Mouse (Mus musculus): ENCODE data around the gene Lrrc38. TPM values are rescaled to one million over a fixed set of nuclear protein-coding genes. Genes with fewer than 3 reads are reported as not detected.
"Not testable (repeated sequence)": the region's sequence is repeated elsewhere in the genome, so short reads cannot be mapped to it uniquely, and the experiment has no call there.

Lrrc38 gene
- polyA plus RNA-seq, 1 experiment from 2014 or later = 0.16 TPM

- H3K36me3 ChIP-seq (ENCODE audit: control insufficient read depth, insufficient read depth, low read length) = no peaks in the 10 kb centered on the region
- no peak for ATAC-seq (ENCODE audit: low read depth)
- no peaks in the 10 kb centered on the region for H3K4me1 ChIP-seq (replicated peaks; ENCODE audit: control insufficient read depth, insufficient read depth, low read length)
- 78% methylated on average over 7 of the region's 7 CpGs for WGBS
- no peak overlapping the region for H3K4me3 ChIP-seq (ENCODE audit: low read length)
- H3K9ac ChIP-seq (ENCODE audit: low read length) = no peak overlapping the region
- H3K27me3 ChIP-seq (ENCODE audit: control insufficient read depth, insufficient read depth, low read depth, low read length) = no peaks in the 10 kb centered on the region
- no peak overlapping the region for H3K4me2 ChIP-seq (ENCODE audit: low read depth, low read length)
- H3K27ac ChIP-seq (ENCODE audit: low read length) = no peak overlapping the region
- no peaks in the 10 kb centered on the region for H3K9me3 ChIP-seq (ENCODE audit: control insufficient read depth, low read length)
Observed at GRCm38 (mm10) chr4:143341470-143341869, 8.1 kb upstream of the Lrrc38 start.

DNA sequence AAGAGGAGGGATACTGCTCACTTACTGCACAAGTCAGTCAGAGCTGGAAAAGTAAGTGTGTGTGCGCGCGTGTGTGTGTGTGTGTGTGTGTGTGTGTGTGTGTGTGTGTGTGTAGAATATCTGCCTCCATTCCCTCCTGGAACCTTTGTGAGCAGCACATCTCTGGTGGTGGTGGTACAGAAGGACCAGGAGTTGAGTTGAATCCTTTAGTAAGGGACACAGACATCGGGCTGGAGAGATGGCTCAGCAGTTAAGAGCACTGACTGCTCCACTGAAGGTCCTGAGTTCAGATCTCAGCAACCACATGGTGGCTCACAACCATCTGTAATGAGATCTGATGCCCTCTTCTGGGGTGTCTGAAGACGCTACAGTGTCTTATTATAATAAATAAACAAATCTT, 4.1 kb upstream of the Lrrc38 start:
- not testable (repeated sequence) for H3K9ac ChIP-seq (ENCODE audit: low read length); H3K27ac ChIP-seq (ENCODE audit: low read length); ATAC-seq (ENCODE audit: low read depth); H3K4me3 ChIP-seq (ENCODE audit: low read length); H3K9me3 ChIP-seq (ENCODE audit: control insufficient read depth, low read length); H3K4me2 ChIP-seq (ENCODE audit: low read depth, low read length); H3K4me1 ChIP-seq (replicated peaks; ENCODE audit: control insufficient read depth, insufficient read depth, low read length); H3K36me3 ChIP-seq (ENCODE audit: control insufficient read depth, insufficient read depth, low read length)
- peaks cover 21% of the 10 kb centered on the region for H3K27me3 ChIP-seq (ENCODE audit: control insufficient read depth, insufficient read depth, low read depth, low read length)
- 77% methylated on average over 5 of the region's 5 CpGs for WGBS

- Histone ChIP-seq H3K4me1 (replicated peaks; ENCODE audit: control insufficient read depth, insufficient read depth, low read length) (peaks cover 5% of the 10 kb centered on the region), H3K9ac (ENCODE audit: low read length) (no peak overlapping the region), H3K27ac (ENCODE audit: low read length) (no peak overlapping the region), H3K9me3 (ENCODE audit: control insufficient read depth, low read length) (no peaks in the 10 kb centered on the region), H3K36me3 (ENCODE audit: control insufficient read depth, insufficient read depth, low read length) (no peaks in the 10 kb centered on the region), H3K27me3 (ENCODE audit: control insufficient read depth, insufficient read depth, low read depth, low read length) (peaks cover 37% of the 10 kb centered on the region), H3K4me3 (ENCODE audit: low read length) (no peak overlapping the region), H3K4me2 (ENCODE audit: low read depth, low read length) (no peak overlapping the region)
- 21% methylated on average over 5 of the region's 5 CpGs for WGBS
- no peak for ATAC-seq (ENCODE audit: low read depth)
Observed at GRCm38 (mm10) chr4:143348678-143349077, 879 bp upstream of the Lrrc38 start.

GRCm38 (mm10) chr4:143350047-143351015, 774 bp downstream of the Lrrc38 start:
- Histone ChIP-seq H3K4me2 (ENCODE audit: low read depth, low read length) (peak overlapping the region; percentile 72), H3K27ac (ENCODE audit: low read length) (no peak overlapping the region), H3K9ac (ENCODE audit: low read length) (0 out of 2 replicates have a peak overlapping the region, but pooled peaks have one; percentile 23), H3K4me3 (ENCODE audit: low read length) (peak overlapping the region; percentile 46), H3K9me3 (ENCODE audit: control insufficient read depth, low read length) (no peaks in the 10 kb centered on the region), H3K36me3 (ENCODE audit: control insufficient read depth, insufficient read depth, low read length) (no peaks in the 10 kb centered on the region), H3K27me3 (ENCODE audit: control insufficient read depth, insufficient read depth, low read depth, low read length) (peaks cover 37% of the 10 kb centered on the region), H3K4me1 (replicated peaks; ENCODE audit: control insufficient read depth, insufficient read depth, low read length) (peaks cover 5% of the 10 kb centered on the region)
- peak; percentile 28; the same call in 1 of the 2 replicates for ATAC-seq (ENCODE audit: low read depth)
- WGBS = 3% methylated on average over 72 of the region's 72 CpGs

GRCm38 (mm10) chr4:143352301-143352700, 2.7 kb downstream of the Lrrc38 start:
- Histone ChIP-seq H3K36me3 (ENCODE audit: control insufficient read depth, insufficient read depth, low read length) (no peaks in the 10 kb centered on the region), H3K27ac (ENCODE audit: low read length) (no peak overlapping the region), H3K4me1 (replicated peaks; ENCODE audit: control insufficient read depth, insufficient read depth, low read length) (peaks cover 5% of the 10 kb centered on the region), H3K4me3 (ENCODE audit: low read length) (no peak overlapping the region), H3K27me3 (ENCODE audit: control insufficient read depth, insufficient read depth, low read depth, low read length) (peaks cover 37% of the 10 kb centered on the region), H3K9ac (ENCODE audit: low read length) (no peak overlapping the region), H3K9me3 (ENCODE audit: control insufficient read depth, low read length) (no peaks in the 10 kb centered on the region), H3K4me2 (ENCODE audit: low read depth, low read length) (no peak overlapping the region)
- WGBS = 62% methylated on average over 4 of the region's 4 CpGs
- no peak for ATAC-seq (ENCODE audit: low read depth)

GRCm38 (mm10) chr4:143361520-143361919, 12.0 kb downstream of the Lrrc38 start:
- H3K4me3 ChIP-seq (ENCODE audit: low read length) = no peak overlapping the region
- no peak overlapping the region for H3K9ac ChIP-seq (ENCODE audit: low read length)
- 62% methylated on average over 10 of the region's 10 CpGs for WGBS
- H3K4me1 ChIP-seq (replicated peaks; ENCODE audit: control insufficient read depth, insufficient read depth, low read length) = no peaks in the 10 kb centered on the region
- H3K27me3 ChIP-seq (ENCODE audit: control insufficient read depth, insufficient read depth, low read depth, low read length) = no peaks in the 10 kb centered on the region
- no peak for ATAC-seq (ENCODE audit: low read depth)
- H3K4me2 ChIP-seq (ENCODE audit: low read depth, low read length) = no peak overlapping the region
- H3K36me3 ChIP-seq (ENCODE audit: control insufficient read depth, insufficient read depth, low read length) = no peaks in the 10 kb centered on the region
- no peak overlapping the region for H3K27ac ChIP-seq (ENCODE audit: low read length)
- H3K9me3 ChIP-seq (ENCODE audit: control insufficient read depth, low read length) = no peaks in the 10 kb centered on the region; the same call in 1 of the 2 replicates

GRCm38 (mm10) chr4:143366415-143367041, 17.0 kb downstream of the Lrrc38 start:
- no peak overlapping the region for H3K9ac ChIP-seq (ENCODE audit: low read length)
- no peak overlapping the region for H3K27ac ChIP-seq (ENCODE audit: low read length)
- no peaks in the 10 kb centered on the region for H3K36me3 ChIP-seq (ENCODE audit: control insufficient read depth, insufficient read depth, low read length)
- H3K27me3 ChIP-seq (ENCODE audit: control insufficient read depth, insufficient read depth, low read depth, low read length) = no peaks in the 10 kb centered on the region
- no peak for ATAC-seq (ENCODE audit: low read depth)
- H3K4me3 ChIP-seq (ENCODE audit: low read length) = no peak overlapping the region
- no peaks in the 10 kb centered on the region for H3K4me1 ChIP-seq (replicated peaks; ENCODE audit: control insufficient read depth, insufficient read depth, low read length)
- H3K9me3 ChIP-seq (ENCODE audit: control insufficient read depth, low read length) = no peaks in the 10 kb centered on the region; the same call in 1 of the 2 replicates
- 48% methylated on average over 15 of the region's 15 CpGs for WGBS
- no peak overlapping the region for H3K4me2 ChIP-seq (ENCODE audit: low read depth, low read length)

DNA sequence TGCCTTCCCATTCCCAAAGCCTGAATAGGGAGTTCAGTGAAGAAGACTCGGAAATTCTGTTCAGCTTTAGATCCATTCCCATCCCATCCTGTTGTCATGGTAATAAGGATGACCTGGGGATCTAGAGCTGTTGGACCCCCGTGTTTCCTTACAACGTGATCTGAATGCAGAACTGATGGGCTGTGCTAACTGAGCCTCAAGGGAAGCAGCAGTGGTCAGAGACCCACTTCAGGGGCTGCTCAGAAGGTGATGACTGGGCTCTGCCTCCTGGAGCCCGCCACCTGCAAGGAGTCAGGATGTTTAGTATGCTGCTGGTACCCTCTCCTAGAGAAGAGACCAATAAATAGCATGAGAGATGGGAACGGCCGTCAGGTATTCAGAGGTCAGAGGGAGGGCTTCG, 29.9 kb downstream of the Lrrc38 start:
- Histone ChIP-seq H3K4me3 (ENCODE audit: low read length) (no peak overlapping the region), H3K27ac (ENCODE audit: low read length) (no peak overlapping the region), H3K9me3 (ENCODE audit: control insufficient read depth, low read length) (no peaks in the 10 kb centered on the region), H3K4me2 (ENCODE audit: low read depth, low read length) (no peak overlapping the region), H3K36me3 (ENCODE audit: control insufficient read depth, insufficient read depth, low read length) (no peaks in the 10 kb centered on the region), H3K4me1 (replicated peaks; ENCODE audit: control insufficient read depth, insufficient read depth, low read length) (no peaks in the 10 kb centered on the region), H3K9ac (ENCODE audit: low read length) (no peak overlapping the region), H3K27me3 (ENCODE audit: control insufficient read depth, insufficient read depth, low read depth, low read length) (no peaks in the 10 kb centered on the region)
- ATAC-seq (ENCODE audit: low read depth) = no peak
- 37% methylated on average over 7 of the region's 7 CpGs for WGBS

DNA sequence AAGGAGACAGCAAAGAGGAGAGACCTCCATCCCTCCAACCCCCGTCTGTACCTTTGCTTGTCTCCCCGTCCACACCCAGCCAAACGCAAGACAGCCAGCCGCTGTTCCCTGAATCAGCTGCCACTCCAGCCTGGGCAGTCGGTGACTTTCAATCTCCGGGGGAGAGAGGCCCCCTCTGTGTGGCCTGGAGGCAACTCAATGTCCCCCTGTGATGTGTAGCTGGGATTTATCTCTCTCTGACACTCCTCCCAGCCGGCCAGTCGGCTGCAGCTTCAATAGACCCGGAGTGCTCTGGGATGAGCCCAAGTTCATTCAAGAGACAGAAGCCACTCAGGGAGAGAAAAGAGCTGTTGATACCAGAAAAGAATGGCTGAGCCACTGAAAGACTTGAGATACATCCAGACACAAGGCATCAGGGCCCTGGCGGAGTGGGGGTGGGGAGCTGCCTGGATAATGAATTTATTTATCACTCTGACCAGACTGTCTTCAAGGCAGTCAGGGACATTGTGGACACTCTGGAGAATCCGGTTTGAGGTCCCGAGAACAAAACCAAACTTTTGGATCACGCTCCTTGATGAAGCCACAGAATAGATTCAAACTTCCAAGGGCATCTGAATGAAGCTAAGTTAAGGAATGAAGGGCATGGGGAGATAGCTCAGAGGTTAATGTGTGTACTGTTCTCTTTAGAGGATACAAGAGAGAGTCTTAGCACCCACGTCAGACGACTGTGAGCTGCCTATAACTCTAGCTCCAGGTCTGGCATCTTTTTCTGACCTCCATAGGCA, 30.6 kb downstream of the Lrrc38 start:
- WGBS = 28% methylated on average over 15 of the region's 15 CpGs
- ATAC-seq (ENCODE audit: low read depth) = no peak
- Histone ChIP-seq H3K9me3 (ENCODE audit: control insufficient read depth, low read length) (no peaks in the 10 kb centered on the region), H3K4me1 (replicated peaks; ENCODE audit: control insufficient read depth, insufficient read depth, low read length) (no peaks in the 10 kb centered on the region), H3K27me3 (ENCODE audit: control insufficient read depth, insufficient read depth, low read depth, low read length) (no peaks in the 10 kb centered on the region), H3K4me2 (ENCODE audit: low read depth, low read length) (no peak overlapping the region), H3K27ac (ENCODE audit: low read length) (no peak overlapping the region), H3K9ac (ENCODE audit: low read length) (no peak overlapping the region), H3K4me3 (ENCODE audit: low read length) (no peak overlapping the region), H3K36me3 (ENCODE audit: control insufficient read depth, insufficient read depth, low read length) (no peaks in the 10 kb centered on the region)

Data from lung, embryonic 16.5 days (tissue).